Mouse (Mus musculus): ENCODE data around the gene Stau1. TPM values are rescaled to one million over a fixed set of nuclear protein-coding genes. Genes with fewer than 3 reads are reported as not detected.

Stau1 gene
- polyA plus RNA-seq, 1 experiment, result 35.9 TPM

DNA sequence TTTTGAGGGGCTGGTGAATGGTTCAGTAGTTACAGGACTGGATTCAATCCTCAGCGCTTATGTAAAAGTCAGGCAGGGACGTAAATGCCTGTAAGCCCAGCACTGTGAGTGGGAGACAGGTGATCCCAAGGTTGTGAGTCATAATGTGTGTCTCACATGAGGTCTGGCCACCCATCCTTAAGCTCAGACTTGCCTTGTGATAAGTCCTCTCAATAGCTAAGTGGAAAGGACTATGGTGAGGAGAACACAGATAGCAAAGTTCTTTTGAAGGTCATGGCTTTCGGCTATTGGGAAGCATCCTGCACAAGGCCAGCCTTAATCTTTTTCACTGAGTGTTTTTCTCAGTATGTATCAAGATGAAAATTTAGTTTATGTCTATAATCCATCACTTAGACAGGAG is 86.4 kb downstream of the Stau1 start:
- no peak overlapping the region for H3K27ac ChIP-seq (replicated peaks; ENCODE audit: low read depth, low read length)
- peaks cover 6% of the 10 kb centered on the region; the same call in 1 of the 2 replicates for H3K4me1 ChIP-seq (ENCODE audit: control insufficient read depth, insufficient read depth, insufficient read length, low read length)

GRCm38 (mm10) chr2:166906523-166907182 is 89.4 kb downstream of the Stau1 start:
- peaks cover 6% of the 10 kb centered on the region; the same call in 1 of the 2 replicates for H3K4me1 ChIP-seq (ENCODE audit: control insufficient read depth, insufficient read depth, insufficient read length, low read length)
- peak overlapping the region; percentile 82 for H3K4me3 ChIP-seq (ENCODE audit: insufficient read depth, low read depth, low read length)
- peak overlapping the region; percentile 14 for H3K27ac ChIP-seq (replicated peaks; ENCODE audit: low read depth, low read length)

More for the DNA sequence above, 86.4 kb downstream of the Stau1 start:
- H3K4me3 ChIP-seq (ENCODE audit: insufficient read depth, low read depth, low read length), result no peak overlapping the region

- peaks cover 6% of the 10 kb centered on the region; the same call in 1 of the 2 replicates for H3K4me1 ChIP-seq (ENCODE audit: control insufficient read depth, insufficient read depth, insufficient read length, low read length)
- H3K4me3 ChIP-seq (ENCODE audit: insufficient read depth, low read depth, low read length), result peak within 1 kb of the TSS; percentile 82
- peak within 1 kb of the TSS; percentile 82 for H3K27ac ChIP-seq (replicated peaks; ENCODE audit: low read depth, low read length)
Observed at GRCm38 (mm10) chr2:166905711-166906522, 90.2 kb downstream of the Stau1 start, which contains the start of gene Cse1l. Gene Cse1l (plus strand): TSS chr2:166906040.

DNA sequence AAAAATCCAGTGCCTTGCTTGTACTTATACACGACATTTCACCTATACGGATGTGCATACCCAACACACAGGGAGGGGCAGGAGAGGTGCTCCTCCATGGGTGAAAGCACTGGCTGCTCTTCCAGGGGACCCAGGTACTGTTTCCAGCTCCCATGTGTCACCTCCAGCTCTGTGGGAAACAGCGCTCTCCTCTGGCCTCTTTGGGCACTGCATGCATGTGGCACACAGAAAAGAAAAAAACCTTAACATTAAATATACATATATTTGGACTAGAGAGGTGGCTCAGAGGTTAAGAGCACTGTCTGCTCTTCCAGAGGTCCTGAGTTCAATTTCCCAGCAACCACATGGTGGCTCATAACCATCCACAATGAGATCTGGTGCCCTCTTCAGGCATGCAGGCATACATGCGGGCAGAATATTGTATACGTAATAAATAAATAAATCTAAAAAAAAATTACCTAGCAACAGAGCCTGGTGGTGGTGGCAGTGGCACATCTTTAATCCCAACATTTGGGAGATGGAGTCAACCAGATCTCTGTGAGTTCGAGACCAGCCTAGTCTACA is 92.3 kb downstream of the Stau1 start:
- H3K4me1 ChIP-seq (ENCODE audit: control insufficient read depth, insufficient read depth, insufficient read length, low read length), result peaks cover 6% of the 10 kb centered on the region; the same call in 1 of the 2 replicates
- H3K4me3 ChIP-seq (ENCODE audit: insufficient read depth, low read depth, low read length), result no peak overlapping the region
- H3K27ac ChIP-seq (replicated peaks; ENCODE audit: low read depth, low read length), result no peak overlapping the region

- Histone ChIP-seq H3K4me3 (ENCODE audit: insufficient read depth, low read depth, low read length) (no peak overlapping the region), H3K4me1 (ENCODE audit: control insufficient read depth, insufficient read depth, insufficient read length, low read length) (no peaks in the 10 kb centered on the region), H3K27ac (replicated peaks; ENCODE audit: low read depth, low read length) (no peak overlapping the region)
Observed at GRCm38 (mm10) chr2:166900792-166901505, 95.2 kb downstream of the Stau1 start.

- Histone ChIP-seq H3K27ac (replicated peaks; ENCODE audit: low read depth, low read length) (no peak overlapping the region), H3K4me1 (ENCODE audit: control insufficient read depth, insufficient read depth, insufficient read length, low read length) (no peaks in the 10 kb centered on the region), H3K4me3 (ENCODE audit: insufficient read depth, low read depth, low read length) (no peak overlapping the region)
Observed at GRCm38 (mm10) chr2:166899746-166900145, 96.4 kb downstream of the Stau1 start.

DNA sequence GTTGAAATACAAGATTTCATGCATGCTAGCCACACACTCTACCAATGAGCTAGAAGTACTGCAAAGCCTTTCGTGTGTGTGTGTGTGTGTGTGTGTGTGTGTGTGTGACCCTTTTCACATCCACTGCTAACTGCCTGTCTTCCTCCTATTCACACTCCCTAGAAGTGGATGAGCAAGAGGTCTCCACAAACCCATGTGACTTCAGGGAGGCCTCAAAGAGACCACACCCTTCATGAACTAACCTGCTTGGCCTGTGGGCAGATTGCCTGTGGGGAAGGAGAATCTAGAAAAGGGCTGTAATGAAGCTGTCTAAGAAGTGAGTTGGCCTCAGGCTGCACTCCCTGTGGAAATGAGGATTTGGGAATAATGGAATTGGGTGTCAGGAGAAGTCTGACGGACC is 96.9 kb downstream of the Stau1 start:
- Histone ChIP-seq H3K27ac (replicated peaks; ENCODE audit: low read depth, low read length) (no peak overlapping the region), H3K4me1 (ENCODE audit: control insufficient read depth, insufficient read depth, insufficient read length, low read length) (no peaks in the 10 kb centered on the region), H3K4me3 (ENCODE audit: insufficient read depth, low read depth, low read length) (no peak overlapping the region)

Other genes with a start within 250 kb of the Stau1 start
- gene Trp53rkb, start 203.8 kb downstream of the Stau1 start, polyA plus RNA-seq (2012; ENCODE audit: insufficient read depth, insufficient read length, missing spikeins), result 0.67 and 1.4 TPM in 2 replicates
- gene Arfgef2, start 190.7 kb downstream of the Stau1 start, polyA plus RNA-seq (2012; ENCODE audit: insufficient read depth, insufficient read length, missing spikeins), result 19.6 and 23.0 TPM in 2 replicates
- gene Cse1l, start 90.3 kb downstream of the Stau1 start, polyA plus RNA-seq (2012; ENCODE audit: insufficient read depth, insufficient read length, missing spikeins), result 25.0 and 34.3 TPM in 2 replicates
- 16.1 and 20.4 TPM in 2 replicates for gene Ddx27, start 18.9 kb upstream of the Stau1 start, polyA plus RNA-seq (2012; ENCODE audit: insufficient read depth, insufficient read length, missing spikeins)
- gene Znfx1, start 66.7 kb upstream of the Stau1 start, polyA plus RNA-seq (2012; ENCODE audit: insufficient read depth, insufficient read length, missing spikeins), result 20.1 and 24.6 TPM in 2 replicates
- gene Kcnb1, start 193.9 kb upstream of the Stau1 start, polyA plus RNA-seq (2012; ENCODE audit: insufficient read depth, insufficient read length, missing spikeins), result 48.2 and 67.9 TPM in 2 replicates
- gene Ptgis, start 244.3 kb upstream of the Stau1 start, polyA plus RNA-seq (2012; ENCODE audit: insufficient read depth, insufficient read length, missing spikeins), result 2.0 and 4.3 TPM in 2 replicates